Mouse (Mus musculus): ENCODE measurements around the gene Zfp422. TPM values are rescaled to one million over a fixed set of nuclear protein-coding genes. Genes with fewer than 3 reads are reported as not detected.
A peak's percentile ranks its signal among the peaks of the same experiment; 100 is the strongest.

Gene Zfp422
- total RNA-seq (2021): 10 to 100 TPM; 36.7 to 43.5 TPM

GRCm38 (mm10) chr6:116628539-116629171 lies at the start of gene Zfp422:
Gene Zfp422, minus strand, starts transcription at chr6:116628999.
- DNase-seq: peak; percentile 75

- DNase-seq: no peak
These were observed 48.5 kb upstream of the Zfp422 start for GRCm38 (mm10) chr6:116677321-116677720.

- peak; percentile 55 for DNase-seq
These were observed 47.6 kb upstream of the Zfp422 start for GRCm38 (mm10) chr6:116676355-116676913.

DNA sequence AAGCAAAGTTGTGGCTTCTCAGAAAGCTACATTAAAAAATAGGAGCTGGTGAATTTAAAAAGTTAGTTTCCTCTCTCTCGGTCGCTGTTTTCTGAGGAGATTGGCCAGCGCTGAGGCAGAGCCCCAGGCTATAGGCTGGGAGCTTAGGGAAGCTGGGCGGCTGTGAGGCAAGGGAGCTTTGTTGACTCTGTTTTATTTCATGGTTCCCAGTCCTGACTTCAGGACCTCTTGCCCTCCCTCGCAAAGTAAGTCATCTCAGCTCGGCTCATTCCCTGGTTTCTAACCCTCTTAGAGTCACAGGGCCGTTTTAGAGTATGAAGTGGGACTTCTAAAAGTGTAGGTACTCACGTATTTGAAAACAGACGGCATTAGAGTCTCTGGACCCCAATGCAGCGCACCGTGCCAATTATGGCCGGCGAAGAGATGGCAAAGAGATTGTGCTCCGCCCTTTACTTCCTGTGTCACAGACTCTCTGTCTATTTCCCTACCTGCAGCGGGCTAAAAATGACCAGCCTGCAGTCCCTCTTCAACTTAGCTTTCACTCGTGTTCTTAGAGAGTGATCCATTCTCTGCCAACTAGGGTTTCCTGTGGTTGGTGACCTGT lies 45.6 kb upstream of the Zfp422 start:
- no peak for DNase-seq

- peak; percentile 85 for DNase-seq
These were observed 44.9 kb upstream of the Zfp422 start, which contains the start of gene Rassf4 for GRCm38 (mm10) chr6:116673471-116674282. Gene Rassf4, minus strand, starts transcription at chr6:116673952.

- peak; percentile 9 for DNase-seq
These were observed 43.5 kb upstream of the Zfp422 start for GRCm38 (mm10) chr6:116672349-116672748.

- DNase-seq: no peak
These were observed 43.0 kb upstream of the Zfp422 start for GRCm38 (mm10) chr6:116671768-116672167.

- DNase-seq: peak; percentile 54
These were observed 42.2 kb upstream of the Zfp422 start for GRCm38 (mm10) chr6:116671031-116671430.

GRCm38 (mm10) chr6:116670144-116670543 lies 41.3 kb upstream of the Zfp422 start:
- no peak for DNase-seq

DNA sequence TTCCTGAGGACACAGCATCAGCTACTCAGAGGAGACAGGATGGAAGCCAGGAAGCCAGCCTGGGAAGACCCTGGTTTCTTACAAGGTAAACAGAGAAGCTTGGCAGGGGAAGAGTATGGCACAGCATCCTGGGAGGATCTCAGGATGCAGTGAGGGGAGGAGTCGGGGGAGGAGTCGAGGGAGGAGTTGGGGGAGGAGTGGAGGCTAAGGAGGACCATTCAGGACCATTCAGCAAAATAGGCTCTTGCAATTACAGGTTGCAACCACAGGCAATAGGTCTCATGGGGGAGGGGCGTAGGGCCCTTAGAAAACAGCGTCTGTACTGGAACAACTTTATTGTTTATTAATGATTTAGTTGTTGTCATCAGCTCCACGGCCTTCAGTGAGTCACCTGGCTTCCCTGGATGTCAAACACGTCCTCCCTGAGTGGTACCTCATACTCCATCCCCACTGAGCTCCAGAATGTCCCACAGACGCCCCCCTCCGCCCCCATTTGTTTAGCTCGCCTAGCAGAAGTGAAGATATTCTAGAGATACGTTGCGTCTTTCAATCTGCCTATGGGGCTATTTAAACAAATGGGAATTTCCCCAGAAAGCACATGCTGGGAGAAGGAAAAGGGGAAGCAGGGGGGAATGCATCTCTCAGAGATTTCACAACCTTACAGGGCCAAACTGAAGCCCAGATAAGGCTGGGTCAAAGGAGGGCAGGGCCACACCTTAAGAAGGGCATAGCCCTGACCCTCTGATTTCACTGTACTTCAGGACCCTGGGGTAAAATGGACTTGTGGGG lies 40.1 kb upstream of the Zfp422 start:
- no peak for DNase-seq

GRCm38 (mm10) chr6:116667382-116667781 lies 38.6 kb upstream of the Zfp422 start:
- no peak for DNase-seq

DNA sequence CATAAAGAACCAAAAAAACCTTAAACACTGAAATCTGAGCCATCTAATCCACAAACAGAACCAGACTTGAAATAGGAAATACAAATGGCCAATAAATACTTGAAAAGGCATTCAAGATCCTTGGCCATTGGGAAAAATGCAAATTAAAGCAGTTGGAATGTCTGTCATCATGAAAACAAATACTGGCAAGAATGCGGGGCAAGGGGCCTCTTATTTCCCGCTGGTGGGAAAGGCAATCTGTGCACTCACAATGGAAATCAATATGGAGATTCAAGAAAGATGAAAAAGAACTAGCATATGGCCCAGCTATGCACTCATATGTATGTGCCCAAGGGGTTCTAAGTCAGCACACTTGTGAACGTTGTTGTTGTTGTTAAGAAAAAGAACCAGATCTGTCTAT lies 38.1 kb upstream of the Zfp422 start:
- no peak for DNase-seq

DNA sequence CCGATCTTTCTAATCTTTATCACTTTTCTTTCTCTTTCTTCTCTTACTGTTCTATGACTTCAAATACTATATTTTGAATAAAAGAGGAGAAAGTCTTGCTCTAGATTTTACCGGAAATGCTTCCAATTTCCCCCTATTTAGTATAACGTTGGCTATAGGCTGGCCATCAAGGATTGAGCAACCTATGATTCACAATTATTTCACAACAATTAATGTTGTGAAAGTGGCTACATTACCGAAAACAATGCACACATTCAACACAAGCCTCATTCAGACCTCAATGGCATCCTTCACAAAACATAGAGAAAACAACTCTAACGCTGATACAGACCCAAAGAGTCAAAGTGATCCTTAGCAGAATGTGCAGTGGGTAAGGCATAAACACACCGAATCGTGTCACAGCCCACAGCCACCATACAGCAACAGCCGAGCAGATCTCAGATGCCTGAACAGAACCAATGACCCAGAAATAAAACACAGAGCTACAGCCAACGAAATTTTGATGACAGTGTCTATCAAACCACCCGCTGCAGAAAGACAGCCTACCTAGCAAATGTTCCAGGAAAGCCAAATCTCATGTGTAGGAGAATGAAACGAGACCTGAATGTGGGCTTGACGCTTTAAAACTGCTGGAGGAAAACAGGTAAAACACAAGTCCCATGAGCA lies 37.4 kb upstream of the Zfp422 start:
- DNase-seq: no peak

- DNase-seq: no peak
These were observed 36.0 kb upstream of the Zfp422 start for GRCm38 (mm10) chr6:116664830-116665229.

DNA sequence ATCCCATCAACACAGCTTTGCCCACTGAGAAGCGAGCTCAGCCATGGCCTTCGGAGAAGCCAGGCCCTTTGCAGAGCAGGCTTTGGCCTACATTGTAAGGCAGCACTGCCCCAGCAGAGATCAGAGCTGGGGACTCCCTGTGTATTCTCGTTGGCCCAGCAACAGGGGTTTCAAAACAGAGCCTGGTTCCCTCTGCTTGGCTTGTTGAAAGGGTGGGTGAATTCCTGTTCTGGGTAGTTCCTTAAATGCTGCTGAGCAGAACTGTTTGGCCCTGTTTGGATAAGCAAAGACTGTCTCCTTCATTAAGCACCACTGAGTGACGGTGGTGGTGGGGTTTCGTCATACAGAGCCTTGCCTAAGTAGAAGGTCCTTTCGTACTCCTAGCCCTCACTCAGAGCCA lies 35.2 kb upstream of the Zfp422 start:
- DNase-seq: no peak

GRCm38 (mm10) chr6:116663364-116663763 lies 34.6 kb upstream of the Zfp422 start:
- no peak for DNase-seq

DNA sequence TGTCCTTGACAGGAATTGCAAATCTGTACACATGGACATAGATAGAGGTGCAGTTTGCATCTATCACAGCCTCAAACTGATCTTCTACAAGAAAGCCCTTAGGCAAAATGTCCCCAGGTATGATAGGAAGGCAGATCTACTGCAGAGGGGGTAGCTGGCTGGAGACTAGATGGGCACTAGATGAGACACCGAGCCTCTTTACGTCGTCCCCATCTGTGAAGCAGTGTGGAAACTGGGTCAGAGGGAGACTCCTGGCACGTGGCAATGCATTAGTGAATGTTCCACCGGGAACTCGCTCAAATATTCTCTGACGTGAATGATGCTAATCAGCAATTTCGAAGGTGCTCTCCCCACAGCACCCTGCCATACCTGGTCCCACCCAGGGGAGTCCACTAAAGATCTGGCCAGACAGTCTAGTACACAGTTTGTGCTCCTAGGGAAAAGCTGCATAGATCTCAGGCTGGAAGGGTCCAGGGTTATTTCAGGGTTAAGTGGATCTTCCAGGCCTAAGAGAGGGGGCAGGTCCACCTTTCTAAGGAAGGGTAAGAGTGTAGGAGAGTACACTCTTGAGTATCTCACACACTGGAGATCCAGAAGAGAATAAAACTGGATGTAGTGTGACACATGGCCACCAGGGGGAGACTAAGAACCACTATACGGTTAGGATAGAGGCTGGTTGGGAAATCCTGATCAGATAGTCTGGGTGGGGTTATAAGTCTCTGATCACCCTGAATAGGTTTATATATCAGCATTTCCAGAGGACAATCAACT lies 25.1 kb upstream of the Zfp422 start:
- peak; percentile 75 for DNase-seq

GRCm38 (mm10) chr6:116653191-116653590 lies 24.4 kb upstream of the Zfp422 start:
- DNase-seq: no peak

GRCm38 (mm10) chr6:116651437-116652118 lies 22.8 kb upstream of the Zfp422 start:
- peak; percentile 85 for DNase-seq

- peak; percentile 66 for DNase-seq
These were observed 21.6 kb upstream of the Zfp422 start, which contains the start of gene Depp1 for GRCm38 (mm10) chr6:116650406-116650805. Gene Depp1, plus strand, starts transcription at chr6:116650609.

All from heart, postnatal 4 days (tissue).